Mouse (Mus musculus): ENCODE measurements at regions not wholly inside any gene's neighbourhood (a gene's known extent, or its start where the extent isn't known, plus 50 kb on each side); places are given as distances from the start of the nearest gene placed in this dataset.
A peak's percentile ranks its signal among the peaks of the same experiment; 100 is the strongest.

- DNase-seq (ENCODE audit: low spot score): peak; percentile 54
Observed at GRCm38 (mm10) chr5:115790436-115790835, 54.6 kb upstream of the Cit start.
